Mouse (Mus musculus) midbrain, embryonic 11.5 days (tissue): ENCODE measurements around the gene Fuom. TPM values are rescaled to one million over a fixed set of nuclear protein-coding genes. Genes with fewer than 3 reads are reported as not detected.
A peak's percentile ranks its signal among the peaks of the same experiment; 100 is the strongest.

ENCODE experiments used
- ATAC-seq: fragments of 200-750 bp; cut with Nextera tagmentation; 2 replicates; pipeline ENCODE4 v1.8.0; 2017; ENCODE audit warnings: moderate TSS enrichment, moderate library complexity; ENCODE audit not compliant: low FRiP score
- DNase-seq: peaks from one replicate; pipeline ENCODE4 v3.0.0; 2015; ENCODE audit warnings: low spot score; ENCODE audit errors: missing footprints
- H3K27ac ChIP-seq: fragments of 300-500 bp; sonication (generic); 2 replicates; pipeline ENCODE4 v1.5.1; 2014; ENCODE audit warnings: low read depth, low read length
- H3K27me3 ChIP-seq: fragments of 300-500 bp; sonication (generic); 2 replicates; pipeline ENCODE4 v1.6.1; 2014; ENCODE audit warnings: mild to moderate bottlenecking, low read length, moderate library complexity, mixed read lengths; ENCODE audit not compliant: control insufficient read depth, insufficient read depth
- H3K36me3 ChIP-seq: fragments of 300-500 bp; sonication (generic); 2 replicates; pipeline ENCODE4 v1.6.1; 2014; ENCODE audit warnings: mild to moderate bottlenecking, low read length, moderate library complexity, mixed read lengths; ENCODE audit not compliant: control insufficient read depth, insufficient read depth
- H3K4me1 ChIP-seq: fragments of 300-500 bp; sonication (generic); 2 replicates; pipeline ENCODE4 v1.6.1; 2014; ENCODE audit warnings: low read length; ENCODE audit not compliant: control insufficient read depth, insufficient read depth
- H3K4me2 ChIP-seq: fragments of 300-500 bp; sonication (generic); 2 replicates; pipeline ENCODE4 v1.6.1; 2014; ENCODE audit warnings: mild to moderate bottlenecking, moderate library complexity
- H3K4me3 ChIP-seq: fragments of 300-500 bp; sonication (generic); 2 replicates; pipeline ENCODE4 v1.5.1; 2014; ENCODE audit warnings: low read depth, low read length
- H3K9ac ChIP-seq: fragments of 300-500 bp; sonication (generic); 2 replicates; pipeline ENCODE4 v1.6.1; 2014; ENCODE audit warnings: low read length
- H3K9me3 ChIP-seq: fragments of 300-500 bp; sonication (generic); 2 replicates; pipeline ENCODE4 v1.6.1; 2016; ENCODE audit warnings: low read length; ENCODE audit not compliant: control insufficient read depth
- WGBS: fragments of 180-500 bp; shearing (Covaris S2); extraction: QIAGEN DNeasy Blood & Tissue Kit; methylation state at CpG from one replicate; pipeline ENCODE4 v1.1.7; 2014; 5-methylcytosine and 5-hydroxymethylcytosine counted together
- polyA plus RNA-seq: library from polyadenylated mRNA; unstranded; fragments of >200 nt; fragmentation: Nextera tagmentation; extraction: Ambion mirVana; gene quantifications from 2 replicates; pipeline ENCODE4 v1.2.1, GENCODE M21; 2014

Fuom gene
- polyA plus RNA-seq, 1 experiment from 2014 or later, result 13.5 TPM

- no peaks in the 10 kb centered on the region for H3K27me3 ChIP-seq
- WGBS, result 80% methylated on average over 2 of the region's 2 CpGs
- H3K4me1 ChIP-seq, result no peaks in the 10 kb centered on the region; the same call in 1 of the 2 replicates
- no peak overlapping the region for H3K9ac ChIP-seq
- H3K4me3 ChIP-seq, result no peak overlapping the region
- no peak for DNase-seq
- no peak overlapping the region for H3K27ac ChIP-seq
- ATAC-seq, result no peak
- no peaks in the 10 kb centered on the region for H3K9me3 ChIP-seq
- H3K36me3 ChIP-seq, result no peaks in the 10 kb centered on the region
- no peak overlapping the region for H3K4me2 ChIP-seq
These were observed 25.7 kb upstream of the Fuom start for GRCm38 (mm10) chr7:140127911-140128310.

GRCm38 (mm10) chr7:140126934-140127333, 24.7 kb upstream of the Fuom start:
- WGBS, result 81% methylated on average over 3 of the region's 3 CpGs
- H3K4me3 ChIP-seq, result no peak overlapping the region

GRCm38 (mm10) chr7:140126022-140126350, 23.7 kb upstream of the Fuom start:
- Histone ChIP-seq H3K9ac (peak overlapping the region; percentile 85), H3K27ac (no peak overlapping the region), H3K4me3 (peak overlapping the region; percentile 62), H3K4me2 (peak overlapping the region; percentile 57), H3K36me3 (no peaks in the 10 kb centered on the region), H3K27me3 (no peaks in the 10 kb centered on the region), H3K9me3 (no peaks in the 10 kb centered on the region), H3K4me1 (no peaks in the 10 kb centered on the region; the same call in 1 of the 2 replicates)
- 6% methylated on average over 5 of the region's 5 CpGs for WGBS
- ATAC-seq (no peak; the same call in 1 of the 2 replicates), DNase-seq (no peak)

More at GRCm38 (mm10) chr7:140126934-140127333, 24.7 kb upstream of the Fuom start:
- H3K4me1 ChIP-seq, result no peaks in the 10 kb centered on the region; the same call in 1 of the 2 replicates
- DNase-seq, result no peak
- H3K36me3 ChIP-seq, result no peaks in the 10 kb centered on the region
- no peak overlapping the region for H3K9ac ChIP-seq
- H3K27ac ChIP-seq, result no peak overlapping the region
- no peaks in the 10 kb centered on the region for H3K9me3 ChIP-seq
- 0 out of 2 replicates have a peak overlapping the region, but pooled peaks have one; percentile 1 for H3K4me2 ChIP-seq
- ATAC-seq, result no peak
- no peaks in the 10 kb centered on the region for H3K27me3 ChIP-seq

GRCm38 (mm10) chr7:140125278-140126021, 23.2 kb upstream of the Fuom start:
- WGBS, result 2% methylated on average over 40 of the region's 40 CpGs
- H3K27me3 ChIP-seq, result no peaks in the 10 kb centered on the region
- no peaks in the 10 kb centered on the region; the same call in 1 of the 2 replicates for H3K4me1 ChIP-seq
- peak; percentile 99 for ATAC-seq
- H3K4me2 ChIP-seq, result peak overlapping the region; percentile 57
- H3K4me3 ChIP-seq, result peak overlapping the region; percentile 62
- H3K27ac ChIP-seq, result no peak overlapping the region
- H3K9me3 ChIP-seq, result no peaks in the 10 kb centered on the region
- DNase-seq, result peak; percentile 98
- H3K9ac ChIP-seq, result peak overlapping the region; percentile 85
- no peaks in the 10 kb centered on the region for H3K36me3 ChIP-seq

GRCm38 (mm10) chr7:140124382-140124781, 22.1 kb upstream of the Fuom start:
- 97% methylated on average over 1 of the region's 1 CpGs for WGBS
- DNase-seq, result no peak

GRCm38 (mm10) chr7:140122765-140123164, 20.5 kb upstream of the Fuom start:
- WGBS, result 31% methylated on average over 4 of the region's 4 CpGs
- H3K27ac ChIP-seq, result no peak overlapping the region
- H3K36me3 ChIP-seq, result no peaks in the 10 kb centered on the region
- H3K4me2 ChIP-seq, result no peak overlapping the region
- ATAC-seq (no peak), DNase-seq (no peak)
- H3K4me1 ChIP-seq, result no peaks in the 10 kb centered on the region; the same call in 1 of the 2 replicates
- no peaks in the 10 kb centered on the region for H3K27me3 ChIP-seq
- H3K9ac ChIP-seq, result no peak overlapping the region
- no peaks in the 10 kb centered on the region for H3K9me3 ChIP-seq
- no peak overlapping the region for H3K4me3 ChIP-seq

More at GRCm38 (mm10) chr7:140124382-140124781, 22.1 kb upstream of the Fuom start:
- Histone ChIP-seq H3K27ac (no peak overlapping the region), H3K9me3 (no peaks in the 10 kb centered on the region), H3K4me1 (no peaks in the 10 kb centered on the region; the same call in 1 of the 2 replicates), H3K36me3 (no peaks in the 10 kb centered on the region), H3K4me3 (no peak overlapping the region), H3K27me3 (no peaks in the 10 kb centered on the region), H3K9ac (no peak overlapping the region), H3K4me2 (no peak overlapping the region)
- no peak for ATAC-seq

- no peaks in the 10 kb centered on the region for H3K36me3 ChIP-seq
- peak; percentile 62 for DNase-seq
- H3K27ac ChIP-seq, result no peak overlapping the region
- H3K4me2 ChIP-seq, result no peak overlapping the region
- 80% methylated on average over 13 of the region's 13 CpGs for WGBS
- H3K4me3 ChIP-seq, result no peak overlapping the region
- no peaks in the 10 kb centered on the region for H3K27me3 ChIP-seq
- no peak overlapping the region for H3K9ac ChIP-seq
- ATAC-seq, result no peak
- H3K4me1 ChIP-seq, result no peaks in the 10 kb centered on the region; the same call in 1 of the 2 replicates
- H3K9me3 ChIP-seq, result no peaks in the 10 kb centered on the region
These were observed 19.2 kb upstream of the Fuom start for GRCm38 (mm10) chr7:140121338-140121910.

- DNase-seq (peak; percentile 21), ATAC-seq (no peak)
- WGBS, result 93% methylated on average over 2 of the region's 2 CpGs
- no peaks in the 10 kb centered on the region for H3K27me3 ChIP-seq
- no peaks in the 10 kb centered on the region for H3K9me3 ChIP-seq
- peaks cover 3% of the 10 kb centered on the region; the same call in 1 of the 2 replicates for H3K4me1 ChIP-seq
- H3K36me3 ChIP-seq, result no peaks in the 10 kb centered on the region
- H3K4me2 ChIP-seq, result no peak overlapping the region
- H3K9ac ChIP-seq, result no peak overlapping the region
- no peak overlapping the region for H3K4me3 ChIP-seq
- no peak overlapping the region for H3K27ac ChIP-seq
These were observed 18.2 kb upstream of the Fuom start for GRCm38 (mm10) chr7:140120484-140120883.
